Mouse (Mus musculus) bone marrow, adult 2 months (tissue): ENCODE measurements around the gene Nr5a2. TPM values are rescaled to one million over a fixed set of nuclear protein-coding genes. Genes with fewer than 3 reads are reported as not detected.

Experiments used
- H3K27ac ChIP-seq: fragments of 200-500 bp; 2 replicates; pipeline ENCODE4 v1.5.1; 2012; ENCODE audit warnings: low read depth, mild to moderate bottlenecking, control low read depth, inconsistent platforms, low read length; ENCODE audit not compliant: control insufficient read depth, poor library complexity, insufficient read depth
- H3K4me1 ChIP-seq: fragments of 200-500 bp; 2 replicates; pipeline ENCODE4 v1.6.1; 2011; ENCODE audit warnings: low read length; ENCODE audit not compliant: control insufficient read depth, insufficient read depth
- H3K4me3 ChIP-seq: fragments of 200-500 bp; replicated peaks from 2 replicates; pipeline ENCODE3; 2011; ENCODE audit warnings: mild to moderate bottlenecking, low read depth, low read length, control low read depth; ENCODE audit not compliant: control insufficient read depth
- CTCF ChIP-seq: fragments of 200-500 bp; IDR thresholded peaks from 2 replicates; pipeline ENCODE4 v1.5.1; 2011; ENCODE audit warnings: low read length, control low read depth; ENCODE audit not compliant: control insufficient read depth, insufficient read depth
- POLR2A ChIP-seq: fragments of 200-500 bp; IDR thresholded peaks from 2 replicates; pipeline ENCODE4 v1.6.1; 2011; ENCODE audit warnings: low read depth, mild to moderate bottlenecking, control low read depth, low read length, borderline replicate concordance; ENCODE audit not compliant: control insufficient read depth
- WGBS: fragments of 180-500 bp; shearing (Covaris S2); methylation state at CpG from one replicate; pipeline ENCODE4 v1.1.7; 2018; 5-methylcytosine and 5-hydroxymethylcytosine counted together
- polyA plus RNA-seq: library from polyadenylated mRNA; stranded (reverse); fragments of >200 nt; gene quantifications from 2 replicates; pipeline ENCODE4 v1.2.4, GENCODE M21; 2011; ENCODE audit warnings: low replicate concordance; ENCODE audit not compliant: missing spikeins, insufficient read depth, insufficient read length

The Nr5a2 gene
- 0.79 and 2.3 TPM in 2 replicates for polyA plus RNA-seq

GRCm38 (mm10) chr1:136960428-136961012 lies at the start of gene Nr5a2:
Gene Nr5a2, minus strand, starts transcription at chr1:136960448.
- no peak within 1 kb of the TSS for H3K27ac ChIP-seq
- no peak for TF ChIP-seq CTCF
- no peak for TF ChIP-seq POLR2A
- H3K4me1 ChIP-seq: no peaks in the 10 kb centered on the region
- WGBS: 51% methylated on average over 4 of the region's 4 CpGs
- no peak within 1 kb of the TSS for H3K4me3 ChIP-seq

- 5% methylated on average over 6 of the region's 6 CpGs for WGBS
- TF ChIP-seq CTCF (no peak), POLR2A (no peak)
- Histone ChIP-seq H3K27ac (no peak overlapping the region), H3K4me1 (no peaks in the 10 kb centered on the region), H3K4me3 (no peak overlapping the region)
These were observed 48.5 kb upstream of the Nr5a2 start for GRCm38 (mm10) chr1:137008726-137009239.

DNA sequence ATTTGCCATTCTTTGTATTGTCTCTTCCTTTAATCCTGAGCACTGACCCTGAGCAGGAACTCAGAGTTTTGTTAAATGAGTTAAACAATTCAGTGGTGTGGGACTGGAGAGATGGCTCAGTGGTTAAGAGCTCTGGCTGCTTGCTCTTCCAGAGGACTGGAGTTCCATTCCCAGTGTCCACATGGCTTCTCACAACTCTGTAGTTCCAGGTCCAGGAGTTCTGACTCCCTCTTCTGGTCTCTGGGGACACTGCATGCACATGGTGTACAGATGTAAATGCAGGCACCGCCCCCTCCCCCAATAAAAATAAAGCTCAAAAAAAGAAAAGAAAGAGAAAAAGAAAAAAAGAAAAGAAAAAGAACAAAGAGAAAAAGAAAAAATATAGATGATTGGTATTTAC lies 43.6 kb upstream of the Nr5a2 start:
- TF ChIP-seq POLR2A (no peak), CTCF (no peak)
- Histone ChIP-seq H3K4me3 (no peak overlapping the region), H3K27ac (no peak overlapping the region), H3K4me1 (no peaks in the 10 kb centered on the region)
- WGBS: 83% methylated on average over 1 of the region's 1 CpGs

GRCm38 (mm10) chr1:137003144-137003543 lies 42.9 kb upstream of the Nr5a2 start:
- no peaks in the 10 kb centered on the region for H3K4me1 ChIP-seq
- no peak for TF ChIP-seq POLR2A
- TF ChIP-seq CTCF: no peak
- no peak overlapping the region for H3K4me3 ChIP-seq
- no peak overlapping the region for H3K27ac ChIP-seq
- 61% methylated on average over 1 of the region's 1 CpGs for WGBS

DNA sequence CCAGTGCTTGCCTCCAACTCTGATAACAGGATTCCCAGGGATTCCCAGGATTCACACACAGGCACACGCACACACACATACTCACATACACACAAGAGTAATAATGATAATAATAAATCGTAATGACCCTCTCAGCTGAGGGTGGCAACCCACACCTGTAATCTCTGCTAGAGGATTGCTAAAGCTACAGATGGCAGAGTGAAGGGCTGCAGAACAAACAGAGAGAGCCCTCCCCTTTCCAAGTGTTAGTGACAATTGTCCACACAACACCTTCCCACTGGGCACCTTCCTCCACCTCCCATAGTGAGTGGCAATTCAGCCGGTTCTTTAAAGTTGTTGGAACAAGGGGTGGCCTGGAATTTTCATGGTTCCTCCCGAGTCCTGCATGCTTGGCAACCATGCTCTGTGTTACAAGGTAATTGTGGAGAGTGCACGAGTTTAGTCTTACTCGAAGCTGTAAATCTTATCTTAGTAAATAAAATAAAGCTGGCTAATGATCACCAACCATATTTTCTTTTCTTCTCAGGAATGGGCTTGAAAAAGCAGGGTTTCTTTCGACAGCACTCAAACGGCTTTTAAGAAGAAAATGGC lies 31.6 kb upstream of the Nr5a2 start:
- Histone ChIP-seq H3K27ac (no peak overlapping the region), H3K4me3 (no peak overlapping the region), H3K4me1 (no peaks in the 10 kb centered on the region)
- TF ChIP-seq CTCF: no peak
- TF ChIP-seq POLR2A: no peak
- 72% methylated on average over 8 of the region's 8 CpGs for WGBS

DNA sequence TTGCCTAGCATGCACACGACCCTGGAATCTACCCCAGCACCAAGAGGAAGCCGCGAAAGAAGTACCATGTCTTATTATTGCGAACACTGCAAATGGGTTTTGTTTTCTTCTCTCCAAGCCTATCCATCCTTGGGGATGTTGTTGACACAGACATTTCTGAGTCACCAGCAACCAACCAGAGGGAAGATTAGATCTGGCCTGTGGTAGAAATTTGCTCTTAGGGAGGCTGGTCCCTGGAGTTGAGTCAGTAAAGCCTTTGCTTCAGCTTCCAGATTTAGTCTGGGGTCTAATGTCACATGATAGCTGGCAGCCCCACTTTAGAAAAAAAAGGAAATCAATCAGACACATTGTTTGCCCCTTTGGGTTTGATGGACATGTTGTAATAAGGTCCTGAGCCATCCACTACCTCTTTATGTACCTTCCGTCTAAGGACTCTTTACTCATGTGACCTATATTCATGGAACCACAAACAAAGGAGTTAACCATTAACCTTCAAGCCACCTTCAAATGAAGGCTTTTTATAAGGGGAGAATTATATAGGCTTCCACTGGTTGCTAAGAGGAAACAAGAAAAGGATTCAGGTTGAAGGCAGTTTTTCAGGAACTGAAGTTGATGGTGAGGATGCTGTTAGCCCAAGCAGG lies 20.1 kb upstream of the Nr5a2 start:
- 76% methylated on average over 5 of the region's 5 CpGs for WGBS
- no peak overlapping the region for H3K4me3 ChIP-seq
- TF ChIP-seq POLR2A (no peak), CTCF (no peak)
- H3K27ac ChIP-seq: no peak overlapping the region
- no peaks in the 10 kb centered on the region for H3K4me1 ChIP-seq

GRCm38 (mm10) chr1:136977867-136978266 lies 17.6 kb upstream of the Nr5a2 start:
- Histone ChIP-seq H3K27ac (no peak overlapping the region), H3K4me1 (no peaks in the 10 kb centered on the region), H3K4me3 (no peak overlapping the region)
- WGBS: 80% methylated on average over 3 of the region's 3 CpGs
- no peak for TF ChIP-seq CTCF
- TF ChIP-seq POLR2A: no peak

DNA sequence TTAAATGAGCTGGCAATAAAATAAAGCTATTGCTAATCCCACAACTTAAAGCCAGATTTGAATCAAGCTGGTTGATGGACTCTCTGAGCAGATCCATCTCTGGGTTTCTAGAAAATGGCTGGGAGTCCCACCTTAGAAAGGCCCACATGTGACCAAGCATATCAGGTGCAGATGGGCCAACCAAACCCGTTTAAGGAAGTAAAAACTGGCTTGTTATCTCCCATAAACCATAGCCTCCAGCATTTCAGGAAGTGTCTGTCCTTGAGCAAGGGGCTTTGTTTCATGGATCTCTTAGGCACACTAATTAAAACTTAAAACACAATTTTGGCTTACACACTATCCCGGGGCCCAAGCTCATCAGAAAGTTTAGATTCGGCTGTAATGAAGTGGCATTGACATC lies 13.8 kb upstream of the Nr5a2 start:
- Histone ChIP-seq H3K27ac (no peak overlapping the region), H3K4me1 (no peaks in the 10 kb centered on the region), H3K4me3 (no peak overlapping the region)
- WGBS: 45% methylated on average over 3 of the region's 3 CpGs
- TF ChIP-seq CTCF (no peak), POLR2A (no peak)
